In the genomic region with DNA sequence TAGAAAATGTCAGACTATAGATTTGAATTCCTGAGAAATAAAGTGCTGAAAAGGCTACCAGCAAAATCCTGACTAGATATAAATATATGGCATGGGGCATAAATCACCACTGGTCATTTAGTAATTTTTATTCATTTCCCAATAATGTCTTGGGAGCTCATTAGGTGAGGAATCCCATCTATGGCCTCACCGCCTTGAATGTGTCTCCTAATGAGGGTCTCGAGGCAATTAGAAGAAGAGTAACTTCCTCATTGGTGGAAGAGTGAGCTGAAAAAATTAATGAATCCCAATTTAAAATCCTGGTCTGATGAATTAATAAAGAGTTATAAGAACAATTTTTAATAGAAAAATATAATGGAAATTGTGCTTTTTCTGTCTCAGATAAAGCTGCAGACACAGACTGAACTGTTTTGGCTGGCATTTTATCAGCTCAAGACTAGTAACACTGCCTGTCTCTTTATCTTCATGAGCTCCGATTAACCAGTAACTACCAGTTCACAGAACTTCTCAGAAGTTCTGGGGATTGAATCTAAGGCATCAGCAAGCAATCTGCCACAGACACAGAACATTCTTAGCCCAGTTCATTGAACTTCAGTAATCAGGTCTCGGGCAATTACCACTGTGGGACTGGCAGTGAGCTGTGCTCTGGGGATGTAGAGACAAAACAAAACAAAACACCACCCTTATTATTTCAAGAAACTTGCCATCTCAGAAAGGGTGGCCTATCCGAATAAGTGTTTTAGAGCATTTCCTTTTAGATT, we compare ENCODE assay signal across 18 mouse cellular contexts.
A peak's percentile ranks its signal among the peaks of the same experiment; 100 is the strongest.
DNase-seq lines count a peak whose midpoint lies in the region; ATAC-seq and TF ChIP-seq lines count a peak whose summit lies in the region.
"Had no signal": no experiment of that assay in that cellular context is flagged by ENCODE, and none has a peak within 500 bp of the region (broad histone marks: within the 10 kb centered on the region; RNA-seq: fewer than 3 reads in every experiment).

No protein-coding gene starts in this region.

- no peak for ATAC-seq in kidney, embryonic 14.5 days (ENCODE audit: low FRiP score, low TSS enrichment)
- ATAC-seq: activated CD4-positive, CD25-positive, alpha-beta regulatory T cell, adult 4 months; forebrain, embryonic 16.5 days; inflammation-experienced regulatory T-cells, adult 6 months; Patski had no signal

- no peak for TF ChIP-seq CTCF in gastrocnemius, adult 2 months (IDR thresholded peaks at IDR 0.05)
- TF ChIP-seq CTCF in kidney, adult 2 months (conservative IDR thresholded peaks at IDR 0.05; ENCODE audit: insufficient read depth, insufficient read length, low read depth, low read length), result no peak

- WGBS in kidney, adult 2 months, result 61% methylated on average over 5 of the region's 5 CpGs
- WGBS in kidney, embryonic 14.5 days, result 77% methylated on average over 5 of the region's 5 CpGs

- H3K9me3 ChIP-seq in kidney, embryonic 14.5 days (ENCODE audit: control insufficient read depth, low read length), result no peaks in the 10 kb centered on the region
- H3K9me3 ChIP-seq: embryonic facial prominence, embryonic 15.5 days; liver, embryonic 13.5 days; lung, embryonic 15.5 days had no signal

- no peaks in the 10 kb centered on the region for H3K36me3 ChIP-seq in kidney, adult 2 months (ENCODE audit: control insufficient read depth, insufficient read depth, low read length)
- H3K36me3 ChIP-seq in kidney, embryonic 14.5 days (ENCODE audit: control insufficient read depth, insufficient read depth, low read length), result no peaks in the 10 kb centered on the region
- H3K36me3 ChIP-seq: embryonic facial prominence, embryonic 15.5 days; liver, embryonic 13.5 days; lung, embryonic 15.5 days had no signal

- H3K4me3 ChIP-seq in gastrocnemius, adult 2 months, result no peak overlapping the region; the same call in 1 of the 2 replicates
- H3K4me3 ChIP-seq in kidney, adult 2 months (ENCODE audit: insufficient read depth, low read depth, low read length), result no peak overlapping the region
- H3K4me3 ChIP-seq in kidney, embryonic 14.5 days (ENCODE audit: low read length), result no peak overlapping the region
- H3K4me3 ChIP-seq: embryonic facial prominence, embryonic 15.5 days; layer of hippocampus, adult 2 months; liver, embryonic 13.5 days; lung, embryonic 15.5 days had no signal

- no peak for TF ChIP-seq POLR2A in kidney, adult 2 months (IDR thresholded peaks at IDR 0.05; ENCODE audit: low read depth, low read length)

- peak overlapping the region; percentile 80 for H3K27ac ChIP-seq in gastrocnemius, adult 2 months
- H3K27ac ChIP-seq in kidney, adult 2 months (ENCODE audit: insufficient read depth, low read depth, low read length), result peak overlapping the region; percentile 77
- peak overlapping the region; percentile 33; the same call in 1 of the 2 replicates for H3K27ac ChIP-seq in kidney, embryonic 14.5 days (ENCODE audit: low read depth, low read length)
- H3K27ac ChIP-seq: layer of hippocampus, adult 2 months; liver, embryonic 13.5 days; lung, embryonic 15.5 days had no signal

- no peak for DNase-seq in gastrocnemius, adult 2 months
- no peak for DNase-seq in gastrocnemius, postnatal 36 days
- DNase-seq in kidney, adult 2 months, result peak; percentile 94
- no peak for DNase-seq in kidney, postnatal 4 days
- DNase-seq in retina, postnatal 1 day, result peak; percentile 73
- DNase-seq in embryo, embryonic 10 days (ENCODE audit: low spot score), result no peak
- DNase-seq in layer of hippocampus, adult 8-10 months (ENCODE audit: low spot score in 2 of 2), result no peak
- DNase-seq: liver, embryonic 13.5 days; right cerebral cortex, postnatal 4 days; thymus, adult 2 months had no signal

- intact Hi-C loops in gastrocnemius, adult 2 months (cut with DNase I), result loop anchor here (10.0 kb wide), 1 partner anchor 897 kb away; no protein-coding TSS in a partner anchor
- intact Hi-C loops in gastrocnemius, postnatal 36 days (cut with DNase I), result no loop called here

- no peaks in the 10 kb centered on the region for H3K27me3 ChIP-seq in kidney, adult 2 months (replicated peaks; ENCODE audit: control insufficient read depth, insufficient read depth, low read length)
- no peaks in the 10 kb centered on the region for H3K27me3 ChIP-seq in kidney, embryonic 14.5 days (ENCODE audit: control insufficient read depth, insufficient read depth, low read length)
- H3K27me3 ChIP-seq: embryonic facial prominence, embryonic 15.5 days; liver, embryonic 13.5 days; lung, embryonic 15.5 days; Patski had no signal

- no peak overlapping the region for H3K4me2 ChIP-seq in kidney, embryonic 14.5 days (replicated peaks; ENCODE audit: low read depth, low read length)
- H3K4me2 ChIP-seq: embryonic facial prominence, embryonic 15.5 days; liver, embryonic 13.5 days; lung, embryonic 15.5 days had no signal

- peaks cover 18% of the 10 kb centered on the region for H3K4me1 ChIP-seq in kidney, adult 2 months (ENCODE audit: control insufficient read depth, insufficient read depth, low read length)
- H3K4me1 ChIP-seq in kidney, embryonic 14.5 days (ENCODE audit: control insufficient read depth, insufficient read depth, low read length), result no peaks in the 10 kb centered on the region
- H3K4me1 ChIP-seq: liver, embryonic 13.5 days had no signal

- H3K9ac ChIP-seq in kidney, embryonic 14.5 days (ENCODE audit: low read depth, low read length), result no peak overlapping the region
- H3K9ac ChIP-seq: embryonic facial prominence, embryonic 15.5 days; liver, embryonic 13.5 days; lung, embryonic 15.5 days had no signal

Comparison
In these comparisons a context has a peak if more than half of its experiments do, and no peak if none do; other contexts are left out.
1. DNase-seq: peak in kidney, adult 2 months (single experiment) and retina, postnatal 1 day (single experiment); none in gastrocnemius, adult 2 months (single experiment), gastrocnemius, postnatal 36 days (0 of 2), kidney, postnatal 4 days (0 of 2), embryo, embryonic 10 days (single experiment) and layer of hippocampus, adult 8-10 months (0 of 2).
2. Peak in every context shown above with its lines, with median percentiles within 50 percentile points of each other: H3K27ac ChIP-seq.